Mouse (Mus musculus) left cerebral cortex, postnatal 10 days (tissue): ENCODE results near the gene Tmsb15b1. TPM values are rescaled to one million over a fixed set of nuclear protein-coding genes. Genes with fewer than 3 reads are reported as not detected.
"Not testable (repeated sequence)": the region's sequence is repeated elsewhere in the genome, so short reads cannot be mapped to it uniquely, and the experiment has no call there.

Experiments
- DNase-seq, 2 experiments: peaks; one replicate each; pipeline ENCODE4 v3.0.0; 2021 to 2022; ENCODE audit warnings: low spot score in 2 of 2, mixed read lengths in 1 of 2; ENCODE audit errors: extremely low spot score in 1 of 2
- intact Hi-C: fragments of 180-260 bp; cut with DNase I; formaldehyde crosslinking; loops from one replicate; pipeline ENCODE4 v1.15.1; 2025
- total RNA-seq, 2 experiments: library from RNA; stranded (reverse); gene quantifications; 2 replicates each; pipeline ENCODE4 v1.2.3; 2021

Gene Tmsb15b1
- 10 to 100 TPM in 1 of 2 experiments, 1 to 10 TPM in 1; 6.8 to 20.8 TPM for total RNA-seq

GRCm38 (mm10) chrX:136976424-136977084 is at the start of gene Tmsb15b1, which contains the start of gene Tmsb15l:
TSS of gene Tmsb15b1 (minus strand) at chrX:136976874.
TSS of gene Tmsb15l (minus strand) at chrX:136976869.
- intact Hi-C loops = no loop called here
- DNase-seq = peak; percentile 43 to 85

GRCm38 (mm10) chrX:137019310-137019709 is 42.6 kb upstream of the Tmsb15b1 start:
- DNase-seq = peak; percentile 41 to 52
- intact Hi-C loops = loop anchor here (5.0 kb wide), 1 partner anchor 57 kb away; no protein-coding TSS in a partner anchor

GRCm38 (mm10) chrX:137017668-137018067 is 41.0 kb upstream of the Tmsb15b1 start:
- no peak for DNase-seq
- intact Hi-C loops = loop anchor here (5.0 kb wide), 1 partner anchor 55 kb away; no protein-coding TSS in a partner anchor

- DNase-seq = peak in 1 of 2 experiments; percentile 44
- intact Hi-C loops = loop anchor here (5.0 kb wide), 1 partner anchor 53 kb away; no protein-coding TSS in a partner anchor
These were observed 38.5 kb upstream of the Tmsb15b1 start for GRCm38 (mm10) chrX:137015099-137015709.

GRCm38 (mm10) chrX:136996256-136996655 is 19.6 kb upstream of the Tmsb15b1 start:
- intact Hi-C loops = loop anchor here (10.0 kb wide), 1 partner anchor 251 kb away; the partner anchor contains the start of gene Morf4l2
- DNase-seq = no peak

GRCm38 (mm10) chrX:136993641-136994040 is 17.0 kb upstream of the Tmsb15b1 start:
- intact Hi-C loops = loop anchor here (10.0 kb wide), 1 partner anchor 249 kb away; the partner anchor contains the start of gene Morf4l2
- DNase-seq = peak in 1 of 2 experiments; percentile 27

- intact Hi-C loops = loop anchor here (10.0 kb wide), 1 partner anchor 248 kb away; the partner anchor contains the start of gene Morf4l2
- peak; percentile 79 to 83 for DNase-seq
These were observed 16.4 kb upstream of the Tmsb15b1 start, which contains the start of gene Zcchc18 for GRCm38 (mm10) chrX:136992978-136993547. TSS of gene Zcchc18 (plus strand) at chrX:136993155.

GRCm38 (mm10) chrX:136992191-136992965 is 15.7 kb upstream of the Tmsb15b1 start:
- intact Hi-C loops = loop anchor here (10.0 kb wide), 1 partner anchor 248 kb away; the partner anchor contains the start of gene Morf4l2
- no peak for DNase-seq

GRCm38 (mm10) chrX:136991274-136991673 is 14.6 kb upstream of the Tmsb15b1 start:
- no peak for DNase-seq
- intact Hi-C loops = loop anchor here (10.0 kb wide), 1 partner anchor 246 kb away; the partner anchor contains the start of gene Morf4l2

- DNase-seq = no peak
- intact Hi-C loops = no loop called here
These were observed 9.4 kb upstream of the Tmsb15b1 start for GRCm38 (mm10) chrX:136986039-136986438.

GRCm38 (mm10) chrX:136978616-136979015 is 1.9 kb upstream of the Tmsb15b1 start:
- intact Hi-C loops = no loop called here

GRCm38 (mm10) chrX:136975397-136975796 is 1.3 kb downstream of the Tmsb15b1 start, which contains the start of gene Tmsb15b2:
TSS of gene Tmsb15b2 (minus strand) at chrX:136975497.
- intact Hi-C loops, DNase-seq: not testable (repeated sequence)

More at GRCm38 (mm10) chrX:136978616-136979015, 1.9 kb upstream of the Tmsb15b1 start:
- no peak for DNase-seq

- intact Hi-C loops = loop anchor here (5.0 kb wide), 2 partner anchors 58 to 217 kb away; partner anchors contain the start of gene Morf4l2
- peak in 1 of 2 experiments; percentile 16 for DNase-seq
These were observed 17.0 kb downstream of the Tmsb15b1 start for GRCm38 (mm10) chrX:136959688-136960087.

GRCm38 (mm10) chrX:136958300-136958699 is 18.4 kb downstream of the Tmsb15b1 start:
- intact Hi-C loops = loop anchor here (5.0 kb wide), 1 partner anchor 216 kb away; the partner anchor contains the start of gene Morf4l2
- DNase-seq = not testable (repeated sequence)

GRCm38 (mm10) chrX:136957583-136958279 is 18.9 kb downstream of the Tmsb15b1 start:
- peak; percentile 79 to 86 for DNase-seq
- intact Hi-C loops = loop anchor here (5.0 kb wide), 1 partner anchor 215 kb away; the partner anchor contains the start of gene Morf4l2

- DNase-seq = no peak
- intact Hi-C loops = no loop called here
These were observed 38.7 kb downstream of the Tmsb15b1 start for GRCm38 (mm10) chrX:136937985-136938384.

GRCm38 (mm10) chrX:136927031-136927430 is 49.6 kb downstream of the Tmsb15b1 start, which contains the start of gene H2bfm:
TSS of gene H2bfm (plus strand) at chrX:136927325.
- no peak for DNase-seq

More at GRCm38 (mm10) chrX:136927031-136927430, 49.6 kb downstream of the Tmsb15b1 start, which contains the start of gene H2bfm:
- intact Hi-C loops = no loop called here
